Mouse (Mus musculus) kidney, adult 2 months (tissue): ENCODE measurements at regions not wholly inside any gene's neighbourhood (a gene's known extent, or its start where the extent isn't known, plus 50 kb on each side); places are given as distances from the start of the nearest gene placed in this dataset.

ENCODE experiments used
- DNase-seq: peaks from one replicate; pipeline ENCODE4 v3.0.0; 2021
- H3K27ac ChIP-seq: fragments of 200-500 bp; 2 replicates; pipeline ENCODE4 v1.5.1; 2012; ENCODE audit warnings: low read depth, low read length, control low read depth, inconsistent platforms; ENCODE audit not compliant: insufficient read depth
- H3K27me3 ChIP-seq: fragments of 200-500 bp; replicated peaks from 2 replicates; pipeline ENCODE4 v1.6.1; 2012; ENCODE audit warnings: mild to moderate bottlenecking, moderate library complexity, low read length, inconsistent platforms; ENCODE audit not compliant: control insufficient read depth, insufficient read depth
- H3K36me3 ChIP-seq: fragments of 200-500 bp; 2 replicates; pipeline ENCODE4 v1.6.1; 2012; ENCODE audit warnings: mild to moderate bottlenecking, moderate library complexity, low read length, inconsistent platforms; ENCODE audit not compliant: control insufficient read depth, insufficient read depth
- H3K4me1 ChIP-seq: fragments of 200-500 bp; 2 replicates; pipeline ENCODE4 v1.6.1; 2011; ENCODE audit warnings: low read length; ENCODE audit not compliant: control insufficient read depth, insufficient read depth
- H3K4me3 ChIP-seq: fragments of 200-500 bp; 2 replicates; pipeline ENCODE4 v1.5.1; 2011; ENCODE audit warnings: mild to moderate bottlenecking, low read depth, low read length, control low read depth; ENCODE audit not compliant: insufficient read depth
- CTCF ChIP-seq: fragments of 200-500 bp; conservative IDR thresholded peaks from 2 replicates; pipeline ENCODE4 v1.5.1; 2011; ENCODE audit warnings: low read depth, mild to moderate bottlenecking, control low read depth, low read length, moderate library complexity, mixed read lengths; ENCODE audit not compliant: insufficient read depth, insufficient read length
- POLR2A ChIP-seq: fragments of 200-500 bp; IDR thresholded peaks from one replicate; pipeline ENCODE4 v1.6.1; 2011; ENCODE audit warnings: low read depth, low read length, control low read depth
- WGBS: fragments of 180-500 bp; shearing (Covaris S2); methylation state at CpG from one replicate; pipeline ENCODE4 v1.1.7; 2018; 5-methylcytosine and 5-hydroxymethylcytosine counted together

- no peak for DNase-seq
- WGBS = 94% methylated on average over 5 of the region's 5 CpGs
- Histone ChIP-seq H3K4me3 (no peak overlapping the region), H3K4me1 (no peaks in the 10 kb centered on the region), H3K36me3 (no peaks in the 10 kb centered on the region), H3K27me3 (no peaks in the 10 kb centered on the region), H3K27ac (no peak overlapping the region)
- no peak for TF ChIP-seq POLR2A
- TF ChIP-seq CTCF = no peak
Measured at GRCm38 (mm10) chr10:84243283-84243682, 197.1 kb downstream of the Nuak1 start.

- WGBS = 85% methylated on average over 3 of the region's 3 CpGs
- H3K27ac ChIP-seq = no peak overlapping the region
- no peak overlapping the region for H3K4me3 ChIP-seq
- H3K4me1 ChIP-seq = no peaks in the 10 kb centered on the region
- TF ChIP-seq CTCF (no peak), POLR2A (no peak)
- DNase-seq = no peak
- no peaks in the 10 kb centered on the region for H3K27me3 ChIP-seq
- H3K36me3 ChIP-seq = no peaks in the 10 kb centered on the region
Measured at GRCm38 (mm10) chr10:84249346-84249745, 191.1 kb downstream of the Nuak1 start.

GRCm38 (mm10) chr10:84260931-84261650 is 179.3 kb downstream of the Nuak1 start:
- Histone ChIP-seq H3K4me1 (no peaks in the 10 kb centered on the region), H3K4me3 (no peak overlapping the region), H3K27me3 (no peaks in the 10 kb centered on the region), H3K36me3 (no peaks in the 10 kb centered on the region), H3K27ac (no peak overlapping the region)
- TF ChIP-seq POLR2A (no peak), CTCF (no peak)
- WGBS = 73% methylated on average over 6 of the region's 6 CpGs
- no peak for DNase-seq

GRCm38 (mm10) chr10:84262943-84263342 is 177.5 kb downstream of the Nuak1 start:
- TF ChIP-seq CTCF = no peak
- TF ChIP-seq POLR2A = no peak
- WGBS = 84% methylated on average over 4 of the region's 4 CpGs
- no peak for DNase-seq

GRCm38 (mm10) chr10:84285832-84286506 is 154.4 kb downstream of the Nuak1 start:
- no peaks in the 10 kb centered on the region for H3K27me3 ChIP-seq
- no peak overlapping the region for H3K27ac ChIP-seq
- H3K4me1 ChIP-seq = no peaks in the 10 kb centered on the region
- no peak overlapping the region for H3K4me3 ChIP-seq
- H3K36me3 ChIP-seq = no peaks in the 10 kb centered on the region
- 65% methylated on average over 6 of the region's 6 CpGs for WGBS
- TF ChIP-seq CTCF (no peak), POLR2A (no peak)
- peak; percentile 38 for DNase-seq

More at GRCm38 (mm10) chr10:84262943-84263342, 177.5 kb downstream of the Nuak1 start:
- Histone ChIP-seq H3K36me3 (no peaks in the 10 kb centered on the region), H3K27ac (no peak overlapping the region), H3K4me3 (no peak overlapping the region), H3K27me3 (no peaks in the 10 kb centered on the region), H3K4me1 (no peaks in the 10 kb centered on the region)

- WGBS = 89% methylated on average over 4 of the region's 4 CpGs
- no peak for TF ChIP-seq POLR2A
- no peak for TF ChIP-seq CTCF
- no peak overlapping the region for H3K27ac ChIP-seq
- no peaks in the 10 kb centered on the region for H3K36me3 ChIP-seq
- no peaks in the 10 kb centered on the region for H3K4me1 ChIP-seq
- no peaks in the 10 kb centered on the region for H3K27me3 ChIP-seq
- no peak overlapping the region for H3K4me3 ChIP-seq
- no peak for DNase-seq
Measured at GRCm38 (mm10) chr10:84294422-84294821, 146.0 kb downstream of the Nuak1 start.

- DNase-seq = no peak
- H3K4me1 ChIP-seq = no peaks in the 10 kb centered on the region
- H3K36me3 ChIP-seq = no peaks in the 10 kb centered on the region
- no peak overlapping the region for H3K4me3 ChIP-seq
- no peaks in the 10 kb centered on the region for H3K27me3 ChIP-seq
- 68% methylated on average over 3 of the region's 3 CpGs for WGBS
- TF ChIP-seq POLR2A (no peak), CTCF (no peak)
- H3K27ac ChIP-seq = no peak overlapping the region
Measured at GRCm38 (mm10) chr10:84296168-84296567, 144.2 kb downstream of the Nuak1 start.
